Mouse (Mus musculus): ENCODE results near the gene Zfp385c. TPM values are rescaled to one million over a fixed set of nuclear protein-coding genes. Genes with fewer than 3 reads are reported as not detected.

Gene Zfp385c
- polyA plus RNA-seq, 1 experiment: not detected

GRCm38 (mm10) chr11:100721776-100722492 is 29.7 kb upstream of the Zfp385c start:
- Histone ChIP-seq H3K4me3 (replicated peaks; ENCODE audit: control insufficient read depth, low read depth, low read length) (no peak overlapping the region), H3K27ac (ENCODE audit: control insufficient read depth, insufficient read depth, low read depth, low read length, poor library complexity) (peak overlapping the region; percentile 46), H3K4me1 (ENCODE audit: control insufficient read depth, insufficient read depth, low read length) (peaks cover 18% of the 10 kb centered on the region)
- TF ChIP-seq POLR2A (IDR thresholded peaks at IDR 0.05; ENCODE audit: borderline replicate concordance, control insufficient read depth, low read depth, low read length) (no peak), CTCF (IDR thresholded peaks at IDR 0.05; ENCODE audit: control insufficient read depth, insufficient read depth, low read length) (no peak)
- WGBS: 9% methylated on average over 8 of the region's 8 CpGs

DNA sequence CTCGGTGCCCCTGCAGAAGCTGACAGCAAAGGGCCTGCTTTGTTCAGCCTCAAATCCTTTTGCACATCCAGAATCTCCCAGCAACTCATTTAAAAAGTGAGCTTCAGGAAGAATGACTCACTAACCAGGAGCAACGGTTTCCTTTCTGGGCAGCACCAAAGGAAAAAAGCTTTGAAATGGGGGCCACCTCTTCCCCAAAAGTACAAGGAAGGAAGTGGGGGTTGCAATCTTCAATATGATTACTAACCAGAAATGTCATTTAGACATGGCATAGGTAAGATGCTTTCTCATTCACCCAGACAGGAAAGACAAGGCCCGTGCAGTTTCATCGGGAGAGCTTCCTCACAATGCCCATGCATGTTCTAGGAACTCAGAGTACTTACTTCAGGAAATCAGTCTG is 29.0 kb upstream of the Zfp385c start:
- peak overlapping the region; percentile 27 for H3K27ac ChIP-seq (ENCODE audit: control insufficient read depth, insufficient read depth, low read depth, low read length, poor library complexity)
- WGBS: 5% methylated on average over 4 of the region's 4 CpGs
- no peak overlapping the region for H3K4me3 ChIP-seq (replicated peaks; ENCODE audit: control insufficient read depth, low read depth, low read length)
- H3K4me1 ChIP-seq (ENCODE audit: control insufficient read depth, insufficient read depth, low read length): peaks cover 18% of the 10 kb centered on the region
- TF ChIP-seq POLR2A (IDR thresholded peaks at IDR 0.05; ENCODE audit: borderline replicate concordance, control insufficient read depth, low read depth, low read length): no peak
- no peak for TF ChIP-seq CTCF (IDR thresholded peaks at IDR 0.05; ENCODE audit: control insufficient read depth, insufficient read depth, low read length)

GRCm38 (mm10) chr11:100720345-100720744 is 28.1 kb upstream of the Zfp385c start:
- WGBS: 32% methylated on average over 5 of the region's 5 CpGs
- Histone ChIP-seq H3K27ac (ENCODE audit: control insufficient read depth, insufficient read depth, low read depth, low read length, poor library complexity) (peak overlapping the region; percentile 27; the same call in 1 of the 2 replicates), H3K4me3 (replicated peaks; ENCODE audit: control insufficient read depth, low read depth, low read length) (no peak overlapping the region), H3K4me1 (ENCODE audit: control insufficient read depth, insufficient read depth, low read length) (peaks cover 18% of the 10 kb centered on the region)
- TF ChIP-seq POLR2A (IDR thresholded peaks at IDR 0.05; ENCODE audit: borderline replicate concordance, control insufficient read depth, low read depth, low read length): no peak
- no peak for TF ChIP-seq CTCF (IDR thresholded peaks at IDR 0.05; ENCODE audit: control insufficient read depth, insufficient read depth, low read length)

- WGBS: 83% methylated on average over 11 of the region's 11 CpGs
- no peak overlapping the region for H3K4me3 ChIP-seq (replicated peaks; ENCODE audit: control insufficient read depth, low read depth, low read length)
- no peak overlapping the region for H3K27ac ChIP-seq (ENCODE audit: control insufficient read depth, insufficient read depth, low read depth, low read length, poor library complexity)
- peaks cover 14% of the 10 kb centered on the region for H3K4me1 ChIP-seq (ENCODE audit: control insufficient read depth, insufficient read depth, low read length)
- TF ChIP-seq CTCF (IDR thresholded peaks at IDR 0.05; ENCODE audit: control insufficient read depth, insufficient read depth, low read length) (no peak), POLR2A (IDR thresholded peaks at IDR 0.05; ENCODE audit: borderline replicate concordance, control insufficient read depth, low read depth, low read length) (no peak)
Observed at GRCm38 (mm10) chr11:100719893-100720292, 27.6 kb upstream of the Zfp385c start.

DNA sequence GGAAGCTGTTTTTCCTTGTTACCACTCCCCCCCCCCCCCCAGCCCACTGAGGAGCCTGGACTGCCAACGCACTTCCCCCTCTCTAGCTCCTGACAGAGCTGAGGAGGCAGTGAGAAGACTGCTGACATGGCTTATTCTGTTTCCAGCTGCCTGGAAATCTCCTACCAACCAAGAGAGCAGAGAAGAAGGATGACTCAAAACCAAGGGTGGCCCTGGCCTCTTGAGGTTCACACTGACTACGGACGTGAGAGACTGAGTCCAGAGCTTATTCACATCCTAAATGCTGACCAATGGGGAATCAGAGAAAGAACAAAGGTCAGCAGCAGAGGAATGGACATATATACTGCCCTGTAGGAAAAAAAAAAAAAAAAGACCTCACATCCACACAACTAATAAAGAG is 27.1 kb upstream of the Zfp385c start:
- 61% methylated on average over 3 of the region's 3 CpGs for WGBS
- no peak overlapping the region for H3K4me3 ChIP-seq (replicated peaks; ENCODE audit: control insufficient read depth, low read depth, low read length)
- peaks cover 12% of the 10 kb centered on the region for H3K4me1 ChIP-seq (ENCODE audit: control insufficient read depth, insufficient read depth, low read length)
- TF ChIP-seq POLR2A (IDR thresholded peaks at IDR 0.05; ENCODE audit: borderline replicate concordance, control insufficient read depth, low read depth, low read length) (no peak), CTCF (IDR thresholded peaks at IDR 0.05; ENCODE audit: control insufficient read depth, insufficient read depth, low read length) (no peak)
- no peak overlapping the region for H3K27ac ChIP-seq (ENCODE audit: control insufficient read depth, insufficient read depth, low read depth, low read length, poor library complexity)

DNA sequence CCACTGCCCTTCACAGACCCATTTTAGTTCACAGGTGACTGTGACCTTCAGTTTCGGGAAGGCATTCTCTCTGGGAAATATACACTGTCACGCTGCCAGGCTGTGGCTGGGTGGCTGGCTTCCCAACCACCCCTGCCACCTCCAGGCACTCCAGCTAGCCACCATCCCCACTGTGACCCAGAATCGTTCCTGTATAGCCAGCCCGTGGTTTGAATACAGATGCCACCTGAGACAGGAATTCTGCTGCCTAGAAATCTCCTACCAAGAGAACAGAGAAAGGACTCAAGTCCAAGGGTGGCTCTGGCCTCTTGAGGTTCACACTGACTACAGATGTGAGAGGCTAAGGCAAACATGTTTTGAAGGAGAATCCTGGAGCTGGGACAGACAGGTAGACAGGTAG is 26.6 kb upstream of the Zfp385c start:
- no peak overlapping the region for H3K27ac ChIP-seq (ENCODE audit: control insufficient read depth, insufficient read depth, low read depth, low read length, poor library complexity)
- peaks cover 12% of the 10 kb centered on the region for H3K4me1 ChIP-seq (ENCODE audit: control insufficient read depth, insufficient read depth, low read length)
- TF ChIP-seq CTCF (IDR thresholded peaks at IDR 0.05; ENCODE audit: control insufficient read depth, insufficient read depth, low read length) (no peak), POLR2A (IDR thresholded peaks at IDR 0.05; ENCODE audit: borderline replicate concordance, control insufficient read depth, low read depth, low read length) (no peak)
- 84% methylated on average over 4 of the region's 4 CpGs for WGBS
- H3K4me3 ChIP-seq (replicated peaks; ENCODE audit: control insufficient read depth, low read depth, low read length): no peak overlapping the region

GRCm38 (mm10) chr11:100718462-100718861 is 26.2 kb upstream of the Zfp385c start:
- 94% methylated on average over 7 of the region's 7 CpGs for WGBS
- no peak for TF ChIP-seq POLR2A (IDR thresholded peaks at IDR 0.05; ENCODE audit: borderline replicate concordance, control insufficient read depth, low read depth, low read length)
- peaks cover 13% of the 10 kb centered on the region for H3K4me1 ChIP-seq (ENCODE audit: control insufficient read depth, insufficient read depth, low read length)
- no peak overlapping the region for H3K27ac ChIP-seq (ENCODE audit: control insufficient read depth, insufficient read depth, low read depth, low read length, poor library complexity)
- H3K4me3 ChIP-seq (replicated peaks; ENCODE audit: control insufficient read depth, low read depth, low read length): no peak overlapping the region

GRCm38 (mm10) chr11:100716649-100717048 is 24.4 kb upstream of the Zfp385c start:
- no peak for TF ChIP-seq POLR2A (IDR thresholded peaks at IDR 0.05; ENCODE audit: borderline replicate concordance, control insufficient read depth, low read depth, low read length)
- TF ChIP-seq CTCF (IDR thresholded peaks at IDR 0.05; ENCODE audit: control insufficient read depth, insufficient read depth, low read length): no peak
- H3K27ac ChIP-seq (ENCODE audit: control insufficient read depth, insufficient read depth, low read depth, low read length, poor library complexity): no peak overlapping the region
- H3K4me3 ChIP-seq (replicated peaks; ENCODE audit: control insufficient read depth, low read depth, low read length): no peak overlapping the region
- WGBS: 89% methylated on average over 3 of the region's 3 CpGs
- H3K4me1 ChIP-seq (ENCODE audit: control insufficient read depth, insufficient read depth, low read length): peaks cover 8% of the 10 kb centered on the region; the same call in 1 of the 2 replicates

All from bone marrow, adult 2 months (tissue).